Mouse (Mus musculus): ENCODE results near the gene Ccl21b. TPM values are rescaled to one million over a fixed set of nuclear protein-coding genes. Genes with fewer than 3 reads are reported as not detected.
"Not testable (repeated sequence)": the region's sequence is repeated elsewhere in the genome, so short reads cannot be mapped to it uniquely, and the experiment has no call there.

Ccl21b gene
- polyA plus RNA-seq (2012; rRNA removed) = not detected in 2 replicates
- polyA plus RNA-seq (2014; fragmentation: Nextera tagmentation; extraction: Ambion mirVana) = not detected in 2 replicates

- not testable (repeated sequence) for H3K9ac ChIP-seq (replicated peaks); H3K27ac ChIP-seq; H3K4me1 ChIP-seq (replicated peaks; ENCODE audit: control insufficient read depth in 2 of 2, insufficient read depth in 2 of 2, low read length in 1 of 2); H3K4me2 ChIP-seq (ENCODE audit: low read depth); H3K4me3 ChIP-seq (ENCODE audit: insufficient read depth in 1 of 2, low read depth in 2 of 2, low read length in 2 of 2); H3K36me3 ChIP-seq (replicated peaks; ENCODE audit: control insufficient read depth, insufficient read depth, low read depth); ATAC-seq (ENCODE audit: insufficient read depth); H3K27me3 ChIP-seq (ENCODE audit: control insufficient read depth, insufficient read depth, low read length); DNase-seq (ENCODE audit: low read depth in 3 of 3, low spot score in 3 of 3); H3K9me3 ChIP-seq (ENCODE audit: control insufficient read depth, low read length)
- no CpG with 5 or more reads among the region's 5 CpGs for WGBS (ENCODE audit: insufficient replicate concordance)
Observed at GRCm38 (mm10) chr4:42255467-42255866, at the start of gene Ccl21b. Gene Ccl21b (plus strand): TSS chr4:42255767.

GRCm38 (mm10) chr4:42240339-42240738 lies 15.2 kb upstream of the Ccl21b start, which contains the start of gene Gm10600:
Gene Gm10600 (plus strand): TSS chr4:42240639.
- not testable (repeated sequence) for H3K27me3 ChIP-seq (ENCODE audit: control insufficient read depth, insufficient read depth, low read length); H3K9ac ChIP-seq (replicated peaks); H3K27ac ChIP-seq; H3K4me3 ChIP-seq (ENCODE audit: insufficient read depth in 1 of 2, low read depth in 2 of 2, low read length in 2 of 2); H3K4me2 ChIP-seq (ENCODE audit: low read depth); H3K36me3 ChIP-seq (replicated peaks; ENCODE audit: control insufficient read depth, insufficient read depth, low read depth); DNase-seq (ENCODE audit: low read depth in 3 of 3, low spot score in 3 of 3); H3K4me1 ChIP-seq (replicated peaks; ENCODE audit: control insufficient read depth in 2 of 2, insufficient read depth in 2 of 2, low read length in 1 of 2); H3K9me3 ChIP-seq (ENCODE audit: control insufficient read depth, low read length); ATAC-seq (ENCODE audit: insufficient read depth)
- WGBS (ENCODE audit: insufficient replicate concordance) = no CpG with 5 or more reads among the region's 4 CpGs

DNA sequence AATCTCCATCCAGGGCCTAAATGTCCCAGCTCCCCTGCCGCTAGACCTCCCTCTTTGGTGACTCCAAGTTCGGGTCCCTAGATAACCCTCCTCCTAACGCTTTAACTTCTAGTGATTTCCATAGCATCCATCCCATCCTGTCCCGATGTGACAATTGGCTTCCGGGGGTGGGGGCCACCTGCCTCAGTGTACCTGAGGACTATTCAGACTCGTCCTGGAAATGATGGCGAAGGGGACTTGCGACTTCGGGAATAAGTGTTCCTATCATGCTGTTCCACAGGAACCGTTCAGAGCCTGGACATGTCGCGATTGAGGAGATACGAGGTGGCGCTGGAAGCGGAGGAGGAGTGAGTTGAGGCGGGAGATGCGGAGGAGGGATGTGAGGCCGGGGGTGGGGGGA lies 38.4 kb downstream of the Ccl21b start, which contains the start of gene Gm21953:
Gene Gm21953, plus strand, starts transcription at position 301 of the 400 bp plus-strand sequence.
- not testable (repeated sequence) for H3K9ac ChIP-seq (replicated peaks); H3K9me3 ChIP-seq (ENCODE audit: control insufficient read depth, low read length); H3K4me3 ChIP-seq (ENCODE audit: insufficient read depth in 1 of 2, low read depth in 2 of 2, low read length in 2 of 2); H3K27ac ChIP-seq; H3K4me2 ChIP-seq (ENCODE audit: low read depth); H3K4me1 ChIP-seq (replicated peaks; ENCODE audit: control insufficient read depth in 2 of 2, insufficient read depth in 2 of 2, low read length in 1 of 2); ATAC-seq (ENCODE audit: insufficient read depth); H3K27me3 ChIP-seq (ENCODE audit: control insufficient read depth, insufficient read depth, low read length); DNase-seq (ENCODE audit: low read depth in 3 of 3, low spot score in 3 of 3); H3K36me3 ChIP-seq (replicated peaks; ENCODE audit: control insufficient read depth, insufficient read depth, low read depth)
- no CpG with 5 or more reads among the region's 18 CpGs for WGBS (ENCODE audit: insufficient replicate concordance)

Other genes starting within 250 kb of the Ccl21b start
- not detected in 2 replicates for gene Gm21093, start 221.0 kb upstream of the Ccl21b start, polyA plus RNA-seq (2012; rRNA removed)
- not detected in 2 replicates for gene Gm21093, start 221.0 kb upstream of the Ccl21b start, polyA plus RNA-seq (2014; fragmentation: Nextera tagmentation; extraction: Ambion mirVana)
- gene Gm3893, start 164.6 kb upstream of the Ccl21b start, polyA plus RNA-seq (2012; rRNA removed) = not detected in 2 replicates
- gene Gm3893, start 164.6 kb upstream of the Ccl21b start, polyA plus RNA-seq (2014; fragmentation: Nextera tagmentation; extraction: Ambion mirVana) = not detected in 2 replicates
- gene Gm13304, start 140.9 kb upstream of the Ccl21b start, polyA plus RNA-seq (2012; rRNA removed) = not detected in 2 replicates
- gene Gm13304, start 140.9 kb upstream of the Ccl21b start, polyA plus RNA-seq (2014; fragmentation: Nextera tagmentation; extraction: Ambion mirVana) = 0.14 TPM in 1 of 2 replicates, not detected in the other
- gene Gm13306, start 102.3 kb upstream of the Ccl21b start, polyA plus RNA-seq (2012; rRNA removed) = not detected in 2 replicates
- gene Gm13306, start 102.3 kb upstream of the Ccl21b start, polyA plus RNA-seq (2014; fragmentation: Nextera tagmentation; extraction: Ambion mirVana) = not detected in 2 replicates
- gene Gm13305, start 87.2 kb upstream of the Ccl21b start, polyA plus RNA-seq (2012; rRNA removed) = 0.15 TPM in 1 of 2 replicates, not detected in the other
- gene Gm13305, start 87.2 kb upstream of the Ccl21b start, polyA plus RNA-seq (2014; fragmentation: Nextera tagmentation; extraction: Ambion mirVana) = 0.45 TPM in 1 of 2 replicates, not detected in the other
- not detected in 2 replicates for gene Gm10600, start 15.1 kb upstream of the Ccl21b start, polyA plus RNA-seq (2012; rRNA removed)
- gene Gm10600, start 15.1 kb upstream of the Ccl21b start, polyA plus RNA-seq (2014; fragmentation: Nextera tagmentation; extraction: Ambion mirVana) = not detected in 2 replicates
- gene Gm21953, start 38.5 kb downstream of the Ccl21b start, polyA plus RNA-seq (2012; rRNA removed) = not detected in 2 replicates
- not detected in 2 replicates for gene Gm21953, start 38.5 kb downstream of the Ccl21b start, polyA plus RNA-seq (2014; fragmentation: Nextera tagmentation; extraction: Ambion mirVana)
- 0.02 TPM in 1 of 2 replicates, not detected in the other for gene Fam205a3, start 62.6 kb downstream of the Ccl21b start, polyA plus RNA-seq (2012; rRNA removed)
- gene Fam205a3, start 62.6 kb downstream of the Ccl21b start, polyA plus RNA-seq (2014; fragmentation: Nextera tagmentation; extraction: Ambion mirVana) = not detected in 2 replicates
- gene Gm21586, start 183.6 kb downstream of the Ccl21b start, polyA plus RNA-seq (2012; rRNA removed) = not detected in 2 replicates
- not detected in 2 replicates for gene Gm21586, start 183.6 kb downstream of the Ccl21b start, polyA plus RNA-seq (2014; fragmentation: Nextera tagmentation; extraction: Ambion mirVana)
- gene Gm2163, start 211.0 kb downstream of the Ccl21b start, polyA plus RNA-seq (2012; rRNA removed) = 0.02 and 0.03 TPM in 2 replicates
- not detected in 2 replicates for gene Gm2163, start 211.0 kb downstream of the Ccl21b start, polyA plus RNA-seq (2014; fragmentation: Nextera tagmentation; extraction: Ambion mirVana)

Data from liver, embryonic 14.5 days (tissue).